Mouse (Mus musculus) E14TG2a.4 (cell line): ENCODE data around the gene Arhgef1.

Experiments
- H3K27me3 ChIP-seq: 2 replicates; pipeline ENCODE4 v1.6.1; 2014; ENCODE audit warnings: low read length, control low read depth; ENCODE audit not compliant: insufficient read depth
- H3K36me3 ChIP-seq: 2 replicates; pipeline ENCODE4 v1.6.1; 2014; ENCODE audit warnings: low read length, control low read depth; ENCODE audit not compliant: insufficient read depth
- H3K4me1 ChIP-seq: replicated peaks from 2 replicates; pipeline ENCODE4 v1.6.1; 2014; ENCODE audit warnings: low read depth, low read length, control low read depth
- H3K4me3 ChIP-seq: replicated peaks from 2 replicates; pipeline ENCODE4 v1.5.1; 2014; ENCODE audit warnings: mild to moderate bottlenecking, low read length
- H3K9me3 ChIP-seq: 2 replicates; pipeline ENCODE4 v1.6.1; 2014; ENCODE audit warnings: low read length, control low read depth
- CTCF ChIP-seq: conservative IDR thresholded peaks from 2 replicates; pipeline ENCODE4 v1.5.1; 2014; ENCODE audit warnings: low read length
- NANOG ChIP-seq: IDR thresholded peaks from 2 replicates; pipeline ENCODE4 v1.6.1; 2014; ENCODE audit warnings: borderline replicate concordance, low read length, mixed read lengths
- POU5F1 ChIP-seq: IDR thresholded peaks from 2 replicates; pipeline ENCODE4 v1.6.1; 2014; ENCODE audit warnings: low read length, borderline replicate concordance

Arhgef1 gene

DNA sequence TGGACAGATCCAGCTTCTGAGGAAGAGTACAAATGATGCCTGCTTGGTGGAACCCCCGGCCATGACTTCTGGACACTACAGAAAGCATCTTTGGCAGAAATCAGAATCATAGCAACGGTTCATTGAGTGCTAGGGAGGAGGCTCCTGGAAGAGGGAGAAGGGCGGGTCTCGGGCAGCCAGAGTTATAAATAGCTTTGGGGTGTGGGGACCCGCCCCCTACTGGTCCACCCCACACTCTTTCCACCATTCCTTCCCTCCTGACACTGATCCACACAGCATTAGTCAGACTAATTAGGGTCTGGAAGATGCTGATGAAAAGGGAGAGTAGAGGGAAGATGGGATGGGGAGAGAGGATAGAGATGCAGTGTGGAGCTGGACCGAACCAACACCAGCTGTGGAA lies 3.8 kb downstream of the Arhgef1 start:
- Histone ChIP-seq H3K27me3 (no peaks in the 10 kb centered on the region), H3K36me3 (peaks cover 38% of the 10 kb centered on the region), H3K4me1 (peaks cover 72% of the 10 kb centered on the region), H3K4me3 (peak overlapping the region; percentile 71), H3K9me3 (no peaks in the 10 kb centered on the region)
- TF ChIP-seq CTCF, result peak; percentile 8; the same call in 1 of the 2 replicates
- TF ChIP-seq POU5F1, result no peak
- TF ChIP-seq NANOG, result no peak

DNA sequence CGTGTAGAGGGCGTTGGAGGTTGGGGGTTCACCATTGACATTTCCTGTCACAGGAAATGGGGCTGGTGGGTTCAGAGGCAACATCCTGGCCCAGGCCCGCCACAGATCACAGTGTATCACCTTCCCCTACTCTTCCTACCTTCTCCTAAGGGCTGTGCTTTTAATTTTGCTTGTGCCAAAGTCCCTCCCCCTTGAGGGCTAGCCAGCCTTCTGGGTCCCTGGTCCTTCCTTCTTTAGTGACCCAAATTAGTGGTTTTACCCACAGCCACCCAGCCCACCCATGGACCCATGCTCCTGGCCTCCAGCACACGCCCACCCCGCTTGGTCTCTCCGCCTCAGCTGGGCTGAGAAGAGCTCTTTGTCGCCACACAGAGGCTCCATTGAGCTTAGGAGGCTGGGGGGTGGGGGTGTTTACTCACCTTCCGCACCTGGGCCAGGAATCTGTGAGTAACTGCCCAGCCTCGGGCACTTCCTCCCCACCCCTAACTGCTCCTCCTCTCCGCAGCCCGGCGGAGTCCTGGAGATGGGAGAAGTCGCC lies 4.6 kb downstream of the Arhgef1 start:
- Histone ChIP-seq H3K36me3 (peaks cover 45% of the 10 kb centered on the region), H3K4me3 (peak overlapping the region; percentile 71), H3K27me3 (no peaks in the 10 kb centered on the region), H3K9me3 (no peaks in the 10 kb centered on the region), H3K4me1 (peaks cover 72% of the 10 kb centered on the region)
- TF ChIP-seq CTCF (no peak), NANOG (no peak), POU5F1 (no peak)

DNA sequence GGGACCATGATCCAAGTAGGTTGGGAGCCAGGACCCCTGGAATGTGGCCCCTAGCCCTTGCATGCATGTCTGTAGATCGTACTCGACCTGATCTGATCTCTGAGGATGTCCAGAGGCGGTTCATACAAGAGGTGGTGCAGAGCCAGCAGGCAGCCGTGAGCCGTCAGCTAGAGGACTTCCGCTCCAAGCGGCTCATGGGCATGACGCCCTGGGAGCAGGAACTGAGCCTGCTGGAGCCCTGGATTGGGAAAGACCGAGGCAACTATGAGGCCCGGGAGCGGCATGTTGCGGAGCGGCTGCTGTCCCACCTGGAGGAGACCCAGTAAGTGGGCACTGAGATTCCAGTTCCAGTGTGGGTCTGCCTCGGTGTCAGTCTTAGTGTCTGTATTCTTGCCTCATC lies 9.8 kb downstream of the Arhgef1 start:
- Histone ChIP-seq H3K4me3 (no peak overlapping the region), H3K36me3 (peaks cover 74% of the 10 kb centered on the region), H3K27me3 (no peaks in the 10 kb centered on the region), H3K9me3 (no peaks in the 10 kb centered on the region), H3K4me1 (peaks cover 51% of the 10 kb centered on the region)
- no peak for TF ChIP-seq NANOG
- no peak for TF ChIP-seq POU5F1
- no peak for TF ChIP-seq CTCF

DNA sequence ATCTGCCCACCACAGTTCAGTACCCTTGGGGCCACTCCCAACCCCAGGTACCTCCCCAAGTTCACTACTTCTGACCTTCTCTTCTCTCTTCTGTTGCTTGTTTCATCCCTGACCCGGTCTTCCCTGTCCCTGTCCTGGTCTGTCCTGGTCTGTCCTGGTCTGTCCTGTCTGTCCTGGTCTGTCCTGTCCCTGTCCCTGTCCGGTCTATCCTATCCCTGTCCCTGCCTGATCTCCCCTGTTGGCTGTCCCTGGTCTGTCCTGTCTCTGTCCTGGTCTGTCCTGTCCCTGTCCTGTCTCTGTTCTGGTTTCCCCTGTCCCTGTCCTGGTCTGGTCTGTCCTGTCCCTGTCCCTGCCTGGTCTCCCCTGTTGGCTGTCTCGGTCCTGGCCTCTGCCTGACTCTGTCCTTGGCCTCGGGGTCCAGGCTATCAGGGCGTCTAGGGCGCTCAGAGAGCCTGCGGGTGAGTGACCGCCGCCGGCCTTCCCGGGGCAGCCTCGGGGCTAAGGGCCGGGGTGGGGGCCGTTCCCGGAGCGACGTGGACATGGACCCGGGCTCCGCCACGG lies 16.1 kb downstream of the Arhgef1 start:
- TF ChIP-seq CTCF (no peak), POU5F1 (no peak), NANOG (no peak)
- H3K9me3 ChIP-seq, result no peaks in the 10 kb centered on the region
- no peak overlapping the region for H3K4me3 ChIP-seq
- H3K4me1 ChIP-seq, result peaks cover 63% of the 10 kb centered on the region
- peaks cover 78% of the 10 kb centered on the region for H3K36me3 ChIP-seq
- H3K27me3 ChIP-seq, result no peaks in the 10 kb centered on the region

DNA sequence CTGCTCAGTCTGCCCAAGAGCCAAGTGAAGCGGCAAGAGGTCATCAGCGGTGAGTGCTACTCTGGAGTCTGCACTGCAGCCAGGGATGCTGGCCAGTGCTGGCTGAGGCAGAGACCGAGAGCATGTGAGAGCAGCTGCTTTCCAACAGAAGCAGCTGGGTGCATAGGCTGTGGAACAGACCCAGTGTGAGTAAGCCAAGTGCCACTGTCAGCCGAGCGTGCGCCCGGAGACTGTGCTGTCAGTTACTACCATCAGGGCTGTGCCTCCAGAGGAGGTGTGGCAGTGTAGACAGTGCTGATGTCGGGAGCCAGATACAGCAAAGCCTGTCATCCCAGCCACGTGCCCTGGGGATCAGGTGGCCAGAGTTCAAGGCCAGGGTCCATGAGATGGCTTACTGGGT lies 17.0 kb downstream of the Arhgef1 start:
- H3K27me3 ChIP-seq, result no peaks in the 10 kb centered on the region
- no peak for TF ChIP-seq CTCF
- no peak for TF ChIP-seq POU5F1
- TF ChIP-seq NANOG, result no peak
- H3K9me3 ChIP-seq, result no peaks in the 10 kb centered on the region
- peaks cover 87% of the 10 kb centered on the region for H3K36me3 ChIP-seq
- peaks cover 64% of the 10 kb centered on the region for H3K4me1 ChIP-seq
- no peak overlapping the region for H3K4me3 ChIP-seq

DNA sequence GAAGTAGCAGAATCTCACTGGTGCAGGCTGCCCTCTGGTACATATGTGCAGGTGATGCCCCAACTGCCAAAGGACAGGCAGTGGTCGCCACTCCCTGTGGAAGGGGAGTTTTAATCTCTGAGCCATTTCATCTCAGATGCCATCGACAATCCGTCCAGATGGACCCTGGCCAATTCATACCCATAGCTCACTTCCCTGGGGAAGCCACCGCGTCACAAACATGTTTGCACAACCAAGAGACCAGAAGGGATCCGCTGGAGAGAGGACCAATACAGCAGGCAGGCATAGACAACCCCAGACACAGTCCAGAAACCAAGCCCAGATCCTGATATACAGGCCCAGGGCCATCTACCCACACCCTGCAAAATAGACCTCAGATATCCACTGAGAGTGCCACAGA lies 27.8 kb downstream of the Arhgef1 start:
- no peak overlapping the region for H3K4me3 ChIP-seq
- TF ChIP-seq NANOG (no peak), POU5F1 (no peak), CTCF (no peak)
- H3K9me3 ChIP-seq, result no peaks in the 10 kb centered on the region
- H3K27me3 ChIP-seq, result peaks cover 61% of the 10 kb centered on the region
- H3K36me3 ChIP-seq, result peaks cover 17% of the 10 kb centered on the region
- peaks cover 64% of the 10 kb centered on the region for H3K4me1 ChIP-seq

DNA sequence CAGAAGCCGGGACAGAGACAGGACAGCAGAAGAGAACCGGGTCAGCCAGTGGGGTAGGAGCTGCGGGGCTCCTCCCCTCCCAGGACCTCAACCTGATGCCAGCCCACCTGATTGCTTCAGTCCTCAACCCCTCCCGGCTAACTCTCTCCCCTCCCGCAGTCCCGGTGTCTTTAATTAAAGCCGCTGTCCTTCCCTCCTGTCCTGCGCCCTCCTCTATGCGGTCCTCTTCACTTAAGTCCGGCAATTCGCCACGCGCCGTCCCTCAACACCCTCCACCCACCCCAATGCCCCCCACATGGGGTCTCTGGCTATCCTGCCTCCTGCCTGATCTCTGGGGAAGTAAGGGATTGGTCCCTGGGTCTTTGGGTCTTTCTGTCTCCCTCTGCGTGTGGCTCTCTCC lies 28.9 kb downstream of the Arhgef1 start:
- H3K4me1 ChIP-seq, result peaks cover 63% of the 10 kb centered on the region
- no peaks in the 10 kb centered on the region for H3K9me3 ChIP-seq
- H3K27me3 ChIP-seq, result peaks cover 69% of the 10 kb centered on the region
- TF ChIP-seq POU5F1 (no peak), CTCF (no peak), NANOG (no peak)
- H3K36me3 ChIP-seq, result peaks cover 7% of the 10 kb centered on the region
- H3K4me3 ChIP-seq, result peak overlapping the region; percentile 17; the same call in 1 of the 2 replicates

DNA sequence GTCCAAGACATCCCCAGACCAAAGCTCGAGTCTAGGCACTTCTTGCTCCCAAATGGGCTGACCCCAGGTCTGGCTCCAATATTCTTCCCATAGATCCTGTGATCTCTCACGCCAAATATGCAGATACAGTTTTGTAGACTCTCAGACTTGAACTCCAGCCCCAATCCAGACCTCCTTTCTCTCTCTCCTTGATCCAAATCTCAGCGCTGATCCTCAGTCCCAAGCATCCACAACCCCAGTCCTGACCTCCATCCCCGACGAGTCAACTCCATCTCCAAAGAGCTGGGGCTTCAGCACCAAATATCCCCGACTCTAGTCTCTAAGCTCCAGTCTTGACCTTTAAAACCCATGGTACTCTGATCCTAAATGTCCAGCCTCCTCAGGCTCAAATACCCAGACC lies 40.9 kb downstream of the Arhgef1 start:
- no peaks in the 10 kb centered on the region for H3K36me3 ChIP-seq
- peaks cover 64% of the 10 kb centered on the region for H3K4me1 ChIP-seq
- H3K4me3 ChIP-seq, result peak overlapping the region; percentile 73
- peaks cover 99% of the 10 kb centered on the region for H3K27me3 ChIP-seq
- no peak for TF ChIP-seq CTCF
- TF ChIP-seq POU5F1, result no peak
- TF ChIP-seq NANOG, result no peak
- no peaks in the 10 kb centered on the region for H3K9me3 ChIP-seq

DNA sequence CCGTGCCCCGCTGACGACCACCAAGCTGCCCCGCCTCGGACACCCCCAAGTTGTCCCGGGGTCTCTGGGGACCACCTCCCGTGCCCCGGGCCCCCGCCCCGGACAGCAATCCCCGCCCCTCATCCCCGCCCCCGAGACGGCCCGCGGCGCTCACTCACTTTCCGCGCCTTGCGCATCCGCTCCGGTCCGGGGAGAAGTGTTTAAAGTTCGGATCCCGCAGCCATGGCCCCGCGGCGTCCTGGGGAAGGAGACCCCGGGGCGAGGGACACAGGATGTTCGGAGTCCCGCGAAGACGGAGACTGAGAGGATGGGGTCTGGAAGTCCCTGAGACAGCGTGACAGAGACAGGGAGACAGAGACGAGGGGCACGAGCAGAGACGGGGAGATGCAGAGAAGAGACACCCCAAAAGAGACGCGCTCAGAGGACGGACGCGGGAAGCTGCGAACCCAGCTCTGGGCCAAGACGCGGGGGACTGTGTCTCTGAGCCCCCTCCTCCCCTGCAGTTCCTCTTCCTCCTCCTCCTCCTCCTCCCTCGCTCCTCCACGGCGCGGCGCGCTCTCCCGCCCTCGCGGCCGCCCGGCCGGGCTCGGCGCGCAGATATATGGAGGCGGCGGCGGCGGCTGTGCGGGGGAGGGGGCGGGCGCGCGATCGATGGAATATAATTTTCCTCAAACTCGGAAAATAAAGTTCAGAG lies 41.7 kb downstream of the Arhgef1 start, which contains the start of gene Gm4881:
Gene Gm4881, minus strand, starts transcription at position 238 of the 694 bp plus-strand sequence.
- Histone ChIP-seq H3K36me3 (no peaks in the 10 kb centered on the region), H3K4me1 (peaks cover 66% of the 10 kb centered on the region), H3K4me3 (peak within 1 kb of the TSS; percentile 73), H3K27me3 (peaks cover 99% of the 10 kb centered on the region), H3K9me3 (no peaks in the 10 kb centered on the region)
- no peak for TF ChIP-seq CTCF
- TF ChIP-seq POU5F1, result no peak
- no peak for TF ChIP-seq NANOG
